Mouse (Mus musculus) heart, adult 18-20 months (tissue): ENCODE results near the gene Rab15. TPM values are rescaled to one million over a fixed set of nuclear protein-coding genes. Genes with fewer than 3 reads are reported as not detected.

Experiments
- DNase-seq, 2 experiments: peaks; one replicate each; pipeline ENCODE4 v3.0.0; 2021 to 2022; ENCODE audit warnings: mixed read lengths in 1 of 2
- total RNA-seq, 2 experiments: library from RNA; stranded (reverse); gene quantifications; 2 replicates each; pipeline ENCODE4 v1.2.3; 2021

Gene Rab15
- total RNA-seq, 2 experiments from 2014 or later, result 0.42 to 0.62 TPM

GRCm38 (mm10) chr12:76777845-76778244, 44.9 kb downstream of the Rab15 start:
- DNase-seq, result no peak

GRCm38 (mm10) chr12:76776898-76777297, 45.8 kb downstream of the Rab15 start:
- DNase-seq, result no peak

- no peak for DNase-seq
Observed at GRCm38 (mm10) chr12:76775132-76775531, 47.6 kb downstream of the Rab15 start.

- DNase-seq, result no peak
Observed at GRCm38 (mm10) chr12:76774652-76775051, 48.1 kb downstream of the Rab15 start.

- no peak for DNase-seq
Observed at GRCm38 (mm10) chr12:76771540-76771939, 51.2 kb downstream of the Rab15 start.

- DNase-seq, result no peak
Observed at GRCm38 (mm10) chr12:76770841-76771500, 51.7 kb downstream of the Rab15 start.

GRCm38 (mm10) chr12:76765901-76766630, 56.6 kb downstream of the Rab15 start:
- peak in 1 of 2 experiments; percentile 7 for DNase-seq

- DNase-seq, result peak; percentile 96
Observed at GRCm38 (mm10) chr12:76765354-76765851, 57.3 kb downstream of the Rab15 start, which contains the start of the genes Churc1 and Fntb. Gene Churc1 (plus strand): TSS chr12:76765538. Gene Fntb (plus strand): TSS chr12:76765589.

- peak; percentile 19 to 60 for DNase-seq
Observed at GRCm38 (mm10) chr12:76752652-76753318, 69.9 kb downstream of the Rab15 start.

GRCm38 (mm10) chr12:76750866-76751459, 71.7 kb downstream of the Rab15 start:
- DNase-seq, result peak in 1 of 2 experiments; percentile 0

Other genes with a start within 250 kb of the Rab15 start
- gene Sptb, start 112.4 kb downstream of the Rab15 start, total RNA-seq, result 10 to 100 TPM; 85.1 to 89.0 TPM
- gene Churc1, start 57.4 kb downstream of the Rab15 start, total RNA-seq, result 10 to 100 TPM; 91.6 to 92.1 TPM
- 10 to 100 TPM; 11.0 to 15.6 TPM for gene Fntb, start 57.3 kb downstream of the Rab15 start, total RNA-seq
- gene Gpx2, start 27.4 kb downstream of the Rab15 start, total RNA-seq, result under 1 TPM in 1 of 2 experiments, not detected in 1; 0.80 TPM
- gene Max, start 139.3 kb upstream of the Rab15 start, total RNA-seq, result 10 to 100 TPM; 61.4 to 70.4 TPM